Mouse (Mus musculus) myocyte (in vitro differentiated cells): ENCODE data around the gene Bmper. TPM values are rescaled to one million over a fixed set of nuclear protein-coding genes. Genes with fewer than 3 reads are reported as not detected.
A peak's percentile ranks its signal among the peaks of the same experiment; 100 is the strongest.

Experiments
- H3K27me3 ChIP-seq: one replicate; pipeline ENCODE4 v1.6.1; 2011; ENCODE audit not compliant: control insufficient read depth, insufficient read depth, insufficient read length
- H3K36me3 ChIP-seq: one replicate; pipeline ENCODE4 v1.6.1; 2011; ENCODE audit not compliant: control insufficient read depth, insufficient read depth
- H3K4me2 ChIP-seq: one replicate; pipeline ENCODE4 v1.6.1; 2011; ENCODE audit warnings: low read depth, control low read depth
- H3K4me3 ChIP-seq: one replicate; pipeline ENCODE4 v1.5.1; 2011; ENCODE audit warnings: mild to moderate bottlenecking, control low read depth, moderate library complexity
- H3K79me2 ChIP-seq: one replicate; pipeline ENCODE4 v1.6.1; 2011; ENCODE audit not compliant: control insufficient read depth, insufficient read depth
- H3ac ChIP-seq: one replicate; pipeline ENCODE4 v1.6.1; 2011; ENCODE audit not compliant: control insufficient read depth, insufficient read length
- CEBPB ChIP-seq: IDR thresholded peaks from 2 replicates; pipeline ENCODE4 v1.6.1; 2011; ENCODE audit warnings: mild to moderate bottlenecking, moderate library complexity; ENCODE audit not compliant: poor library complexity, insufficient read depth, severe bottlenecking
- E2F4 ChIP-seq: IDR thresholded peaks from one replicate; pipeline ENCODE4 v1.6.1; 2011; ENCODE audit warnings: mild to moderate bottlenecking, control low read depth, moderate library complexity; ENCODE audit not compliant: insufficient read depth
- MAX ChIP-seq: IDR thresholded peaks from one replicate; pipeline ENCODE4 v1.6.1; 2011; ENCODE audit warnings: low read depth, mild to moderate bottlenecking, control low read depth
- MYOD1 ChIP-seq, 3 experiments: IDR thresholded peaks; one replicate each; pipeline ENCODE4 v1.6.1; 2011; ENCODE audit warnings: control low read depth in 2 of 3, low read depth in 2 of 3, mild to moderate bottlenecking in 2 of 3, moderate library complexity in 1 of 3; ENCODE audit not compliant: insufficient read length in 2 of 3, control insufficient read depth in 1 of 3
- MYOG ChIP-seq, 3 experiments: IDR thresholded peaks; one replicate each; pipeline ENCODE4 v1.6.1; 2011; ENCODE audit warnings: control low read depth in 2 of 3, low read depth in 2 of 3, mild to moderate bottlenecking in 2 of 3; ENCODE audit not compliant: insufficient read length in 2 of 3, control insufficient read depth in 1 of 3, insufficient read depth in 1 of 3
- POLR2A ChIP-seq: IDR thresholded peaks from one replicate; pipeline ENCODE4 v1.6.1; 2011; ENCODE audit warnings: low read depth, mild to moderate bottlenecking, control low read depth, moderate library complexity; ENCODE audit not compliant: insufficient read length
- POLR2AphosphoS2 ChIP-seq: IDR thresholded peaks from one replicate; pipeline ENCODE4 v1.6.1; 2011; ENCODE audit warnings: low read depth, control low read depth; ENCODE audit not compliant: insufficient read length
- REST ChIP-seq: IDR thresholded peaks from one replicate; pipeline ENCODE4 v1.6.1; 2011; ENCODE audit warnings: mild to moderate bottlenecking, control low read depth, moderate library complexity; ENCODE audit not compliant: insufficient read depth, insufficient read length
- SRF ChIP-seq: IDR thresholded peaks from one replicate; pipeline ENCODE4 v1.6.1; 2011; ENCODE audit warnings: low read depth; ENCODE audit not compliant: control insufficient read depth, insufficient read length
- TCF12 ChIP-seq: IDR thresholded peaks from one replicate; pipeline ENCODE4 v1.6.1; 2011; ENCODE audit warnings: mild to moderate bottlenecking, control low read depth; ENCODE audit not compliant: poor library complexity, insufficient read depth, severe bottlenecking
- TCF3 ChIP-seq: IDR thresholded peaks from one replicate; pipeline ENCODE4 v1.6.1; 2011; ENCODE audit warnings: low read depth, control low read depth; ENCODE audit not compliant: insufficient read length
- USF1 ChIP-seq: IDR thresholded peaks from one replicate; pipeline ENCODE4 v1.6.1; 2011; ENCODE audit warnings: low read depth, mild to moderate bottlenecking, control low read depth, moderate library complexity
- polyA plus RNA-seq: library from polyadenylated mRNA; unstranded; fragments of >200 nt; fragmentation: generic; extraction: Trizol; gene quantifications from one replicate; pipeline ENCODE4 v1.2.1, GENCODE M21; 2012; ENCODE audit warnings: missing spikeins

Bmper gene
- polyA plus RNA-seq, 1 experiment, result 2.2 TPM

DNA sequence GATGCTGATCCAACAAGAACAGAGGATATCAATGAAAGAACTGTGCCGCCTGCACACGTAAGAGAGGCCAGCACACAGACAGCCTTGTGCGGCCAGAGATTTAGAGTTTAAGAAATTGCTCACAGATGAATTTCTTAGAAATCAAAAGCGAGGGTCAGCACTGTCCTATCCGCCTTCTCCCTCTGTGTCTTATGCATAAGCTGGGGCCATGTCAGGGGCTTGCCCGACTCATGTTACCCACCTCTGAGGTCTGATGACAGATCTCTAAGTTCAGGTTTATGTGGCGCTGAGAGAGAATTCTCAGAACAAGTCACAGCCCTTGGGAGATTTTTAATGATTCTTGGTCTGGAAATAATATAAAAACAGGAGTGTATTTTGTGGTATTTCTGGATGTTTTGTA, 140.7 kb downstream of the Bmper start:
- TF ChIP-seq USF1, result no peak
- no peak for TF ChIP-seq REST
- no peak for TF ChIP-seq POLR2A
- no peak for TF ChIP-seq MYOD1 (IDR thresholded peaks at IDR 0.05; ENCODE audit: control insufficient read depth in 1 of 3, insufficient read length in 2 of 3, low read depth in 2 of 3)
- TF ChIP-seq POLR2AphosphoS2, result no peak
- no peak for TF ChIP-seq E2F4
- TF ChIP-seq MYOG (IDR thresholded peaks at IDR 0.05; ENCODE audit: control insufficient read depth in 1 of 3, insufficient read depth in 1 of 3, insufficient read length in 2 of 3, low read depth in 2 of 3), result no peak
- no peak for TF ChIP-seq SRF
- no peak for TF ChIP-seq TCF12
- TF ChIP-seq CEBPB, result no peak
- TF ChIP-seq TCF3, result no peak
- no peak for TF ChIP-seq MAX
- Histone ChIP-seq H3ac (no peak overlapping the region), H3K27me3 (no peaks in the 10 kb centered on the region), H3K4me2 (no peak overlapping the region), H3K4me3 (no peak overlapping the region), H3K36me3 (no peaks in the 10 kb centered on the region), H3K79me2 (no peaks in the 10 kb centered on the region)

DNA sequence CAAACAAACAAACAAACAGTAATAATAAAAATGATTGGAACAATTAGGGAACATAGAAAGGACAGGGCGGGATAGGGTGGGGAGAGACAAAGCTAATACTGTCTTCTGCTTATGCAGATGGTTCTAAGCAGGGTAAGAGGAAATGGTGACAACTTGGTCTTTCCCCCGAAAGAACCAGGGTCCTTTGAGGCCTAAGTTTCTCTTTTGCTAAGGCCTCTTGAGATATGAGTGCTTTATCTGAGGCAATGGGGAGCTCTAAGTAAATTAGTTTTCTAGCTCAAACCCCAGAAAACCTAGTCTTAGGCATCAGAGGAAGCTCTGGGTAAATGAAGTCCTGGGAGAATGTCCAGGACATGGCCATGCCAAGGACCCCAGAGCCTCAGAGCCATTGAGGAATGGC, 141.2 kb downstream of the Bmper start:
- Histone ChIP-seq H3K79me2 (no peaks in the 10 kb centered on the region), H3K27me3 (no peaks in the 10 kb centered on the region)

DNA sequence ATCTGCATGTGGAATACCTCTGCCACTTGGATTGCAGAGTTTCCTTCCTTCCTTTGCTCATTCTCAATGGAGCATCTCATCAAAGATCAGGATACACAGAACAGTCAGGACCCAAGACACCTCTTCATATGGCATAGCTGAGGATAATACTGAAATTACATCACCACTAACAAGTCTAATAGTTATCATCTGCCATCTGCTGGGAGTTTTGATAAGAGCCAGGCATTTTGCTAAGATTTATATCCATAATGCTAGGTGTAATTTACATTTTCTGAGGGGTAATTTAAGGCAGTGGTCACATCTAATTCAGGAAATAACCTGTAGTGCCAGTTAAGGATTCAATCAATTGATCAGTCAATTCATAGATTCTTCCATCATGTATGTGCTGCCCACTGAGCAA, 145.2 kb downstream of the Bmper start:
- Histone ChIP-seq H3K4me3 (no peak overlapping the region), H3K27me3 (no peaks in the 10 kb centered on the region), H3K4me2 (no peak overlapping the region), H3ac (no peak overlapping the region), H3K36me3 (no peaks in the 10 kb centered on the region), H3K79me2 (no peaks in the 10 kb centered on the region)
- TF ChIP-seq E2F4, result no peak
- TF ChIP-seq CEBPB, result no peak
- TF ChIP-seq REST, result no peak
- TF ChIP-seq MAX, result no peak
- TF ChIP-seq SRF, result no peak
- TF ChIP-seq USF1, result no peak
- TF ChIP-seq MYOD1 (IDR thresholded peaks at IDR 0.05; ENCODE audit: control insufficient read depth in 1 of 3, insufficient read length in 2 of 3, low read depth in 2 of 3), result no peak
- no peak for TF ChIP-seq POLR2AphosphoS2
- no peak for TF ChIP-seq POLR2A
- no peak for TF ChIP-seq TCF12
- TF ChIP-seq TCF3, result no peak
- no peak for TF ChIP-seq MYOG (IDR thresholded peaks at IDR 0.05; ENCODE audit: control insufficient read depth in 1 of 3, insufficient read depth in 1 of 3, insufficient read length in 2 of 3, low read depth in 2 of 3)

More for the DNA sequence above, 141.2 kb downstream of the Bmper start:
- Histone ChIP-seq H3K36me3 (no peaks in the 10 kb centered on the region), H3ac (no peak overlapping the region), H3K4me2 (no peak overlapping the region), H3K4me3 (no peak overlapping the region)
- TF ChIP-seq POLR2A (no peak), MYOG (IDR thresholded peaks at IDR 0.05; ENCODE audit: control insufficient read depth in 1 of 3, insufficient read depth in 1 of 3, insufficient read length in 2 of 3, low read depth in 2 of 3) (no peak), USF1 (no peak), MAX (no peak), CEBPB (no peak), E2F4 (no peak), SRF (no peak), TCF12 (no peak)

DNA sequence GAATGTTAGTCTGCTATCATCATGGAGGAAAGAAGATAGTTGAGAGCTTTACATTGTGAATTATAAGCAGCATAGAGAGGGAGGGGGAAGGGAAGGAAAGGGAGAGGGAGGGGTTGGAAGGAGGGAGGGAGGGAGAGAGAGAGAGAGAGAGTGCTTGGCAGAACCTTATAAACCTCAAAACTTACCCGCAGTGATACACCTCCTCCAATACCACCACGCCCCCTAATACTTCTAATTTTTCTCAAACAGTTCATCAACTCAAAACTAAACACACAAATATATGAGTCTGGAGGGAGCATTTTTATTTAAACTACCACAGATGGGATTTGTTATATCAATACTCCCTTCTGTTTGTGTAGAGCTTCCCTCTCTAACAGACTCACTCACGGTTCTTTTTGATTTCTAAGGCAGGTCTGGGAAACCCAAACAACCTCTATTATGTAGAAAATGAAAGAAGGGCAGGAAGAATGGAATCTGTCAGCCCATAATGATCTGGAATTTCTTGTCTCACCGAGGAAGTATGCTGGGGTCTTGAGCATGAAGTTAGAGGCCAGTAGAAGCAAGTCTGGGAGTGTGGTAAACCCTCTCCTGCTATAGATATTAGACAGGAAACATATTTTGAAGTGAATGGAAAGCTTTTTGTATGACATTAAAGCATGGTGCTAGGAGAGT, 152.0 kb downstream of the Bmper start:
- Histone ChIP-seq H3K79me2 (no peaks in the 10 kb centered on the region), H3K4me2 (peak overlapping the region; percentile 53), H3K36me3 (no peaks in the 10 kb centered on the region), H3K27me3 (no peaks in the 10 kb centered on the region), H3K4me3 (no peak overlapping the region), H3ac (no peak overlapping the region)
- TF ChIP-seq MYOD1 (IDR thresholded peaks at IDR 0.05; ENCODE audit: control insufficient read depth in 1 of 3, insufficient read length in 2 of 3, low read depth in 2 of 3) (no peak), POLR2A (no peak), MYOG (IDR thresholded peaks at IDR 0.05; ENCODE audit: control insufficient read depth in 1 of 3, insufficient read depth in 1 of 3, insufficient read length in 2 of 3, low read depth in 2 of 3) (no peak)
